Mouse (Mus musculus) frontal cortex, postnatal 10 days (tissue): ENCODE measurements around the gene Hoxa10.

ENCODE experiments used
- DNase-seq, 2 experiments: peaks; one replicate each; pipeline ENCODE4 v3.0.0; 2022; ENCODE audit warnings: low spot score in 2 of 2, mixed read lengths in 1 of 2

The Hoxa10 gene

GRCm38 (mm10) chr6:52240389-52241000 is at the start of gene Hoxa10:
Gene Hoxa10, minus strand, starts transcription at chr6:52240854.
- DNase-seq, result no peak

DNA sequence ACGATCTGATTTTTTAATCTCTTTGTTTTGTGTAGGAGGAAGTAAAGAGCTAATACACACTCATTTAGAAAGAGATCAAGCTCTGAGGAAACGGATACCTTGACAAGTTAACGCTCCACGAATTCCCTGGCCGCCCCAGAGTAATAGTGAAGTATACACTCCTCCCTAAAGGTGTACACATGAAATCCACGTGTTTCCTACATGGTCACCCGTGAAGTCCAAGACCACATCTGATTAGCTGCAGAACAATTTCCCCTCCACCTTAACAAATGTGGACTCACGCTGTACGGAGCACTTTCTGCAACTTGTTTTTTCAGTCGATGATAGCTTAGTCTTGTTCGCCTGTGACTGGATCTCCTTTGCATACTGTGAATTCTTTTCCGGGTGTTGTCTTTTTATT is 49.5 kb upstream of the Hoxa10 start:
- DNase-seq, result no peak

- DNase-seq, result no peak
Measured at GRCm38 (mm10) chr6:52283896-52284295, 43.2 kb upstream of the Hoxa10 start.

DNA sequence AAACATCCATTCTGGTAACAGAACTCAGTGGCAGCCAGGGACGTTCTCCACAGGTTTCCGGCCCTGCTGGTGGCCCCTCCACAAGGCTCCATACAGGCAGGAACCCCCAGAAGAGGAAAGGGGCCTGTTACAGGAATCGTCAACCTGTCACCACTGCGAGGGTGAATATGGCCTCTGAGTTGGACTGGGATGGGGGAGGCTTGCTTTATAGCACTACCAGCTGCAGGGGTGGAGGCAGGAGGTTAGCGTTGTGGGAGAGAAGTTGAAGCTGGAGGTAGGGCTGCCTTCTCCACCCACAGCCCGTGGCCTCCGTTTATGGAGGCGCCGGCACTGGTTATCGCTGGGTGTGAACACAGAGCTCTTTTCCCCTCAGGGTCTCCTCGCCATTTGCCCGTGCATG is 40.4 kb upstream of the Hoxa10 start:
- DNase-seq, result no peak

DNA sequence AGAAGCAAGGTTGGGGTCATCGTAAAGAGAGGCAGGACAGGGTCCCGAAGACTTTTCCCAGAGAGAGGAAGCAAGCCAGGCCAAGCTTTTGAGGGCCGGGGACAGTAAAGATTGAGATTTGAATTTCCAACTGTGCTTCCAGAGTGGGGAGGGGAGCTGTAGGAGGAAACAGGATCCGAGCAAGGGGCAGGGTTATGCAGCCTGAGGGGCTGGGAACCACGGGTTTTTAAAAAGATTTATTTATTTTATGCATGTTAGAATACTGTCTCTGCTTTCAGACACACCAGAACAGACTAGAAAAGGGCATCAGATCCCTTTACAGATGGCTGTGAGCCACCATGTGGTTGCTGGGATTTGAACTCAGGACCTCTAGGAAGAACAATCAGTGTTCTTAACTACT is 36.3 kb upstream of the Hoxa10 start:
- DNase-seq, result no peak

DNA sequence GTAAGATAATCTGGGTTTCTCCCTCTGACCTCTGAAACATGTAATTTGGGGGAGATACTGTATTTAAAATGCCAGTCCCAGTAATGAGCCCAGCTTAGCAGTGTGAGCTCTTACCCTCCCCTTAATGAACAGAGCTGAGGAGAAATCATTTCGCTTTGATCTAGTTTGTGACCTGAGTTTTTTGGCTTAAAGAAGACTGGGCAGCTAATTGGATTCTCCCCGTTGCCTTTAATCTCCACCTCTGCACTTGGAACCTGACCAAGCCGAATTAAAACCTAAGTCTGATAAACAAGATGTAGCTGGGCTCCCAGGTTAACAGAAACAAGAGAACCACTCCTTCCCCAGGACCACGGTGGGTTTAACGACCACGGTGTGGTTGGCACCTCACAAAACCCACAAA is 35.7 kb upstream of the Hoxa10 start:
- no peak for DNase-seq

- DNase-seq, result no peak
Measured at GRCm38 (mm10) chr6:52275563-52276280, 35.1 kb upstream of the Hoxa10 start.

DNA sequence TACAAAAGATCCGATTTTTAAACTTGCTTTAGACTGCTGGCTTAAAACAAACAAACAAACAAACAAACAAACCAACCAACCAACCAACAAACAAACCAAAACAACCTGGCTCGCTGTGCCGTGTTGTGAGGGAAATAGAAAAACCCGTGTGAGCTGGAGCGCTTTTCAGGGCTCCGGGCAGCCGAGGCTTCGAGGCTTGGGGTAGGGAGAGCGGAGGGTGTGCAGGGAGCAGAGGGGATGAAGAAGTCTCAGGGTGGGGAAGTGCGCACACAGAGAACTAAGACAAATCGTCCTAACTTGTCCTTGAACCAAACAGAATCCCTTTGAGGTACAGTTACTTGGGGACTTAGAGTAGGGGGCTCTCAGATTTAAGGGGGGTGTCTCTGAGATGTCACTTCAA is 33.9 kb upstream of the Hoxa10 start:
- no peak for DNase-seq

DNA sequence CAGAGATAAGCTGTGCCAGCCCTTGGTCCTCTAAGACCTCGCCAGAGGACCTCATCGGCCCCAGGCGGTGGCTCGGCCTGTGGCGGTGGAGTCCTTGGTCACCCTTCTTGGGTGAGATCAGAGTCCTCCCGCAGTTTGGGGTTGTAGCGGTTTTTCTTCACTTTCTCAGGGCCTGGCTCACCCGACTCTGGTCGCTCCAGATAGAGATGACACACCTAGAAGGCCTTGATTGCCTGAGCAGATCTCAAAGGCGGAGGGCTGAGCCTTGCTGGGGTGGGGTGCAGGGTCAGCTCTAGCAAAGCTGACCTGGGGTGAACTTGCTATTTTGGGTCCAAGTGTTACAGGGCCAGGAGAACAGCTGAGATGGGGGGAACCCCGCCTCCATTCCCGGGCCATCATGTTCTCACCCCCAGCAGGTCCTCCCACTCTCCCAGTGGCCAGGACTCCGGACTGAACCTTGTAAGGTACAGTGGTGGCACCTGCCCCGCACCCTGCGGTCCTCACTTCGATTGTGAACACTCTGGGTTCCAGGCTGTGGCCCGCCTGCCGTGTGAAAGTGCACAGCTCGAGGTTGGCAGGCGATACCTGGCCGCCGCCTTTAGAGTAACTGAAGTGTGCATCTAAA is 33.1 kb upstream of the Hoxa10 start:
- DNase-seq, result no peak

DNA sequence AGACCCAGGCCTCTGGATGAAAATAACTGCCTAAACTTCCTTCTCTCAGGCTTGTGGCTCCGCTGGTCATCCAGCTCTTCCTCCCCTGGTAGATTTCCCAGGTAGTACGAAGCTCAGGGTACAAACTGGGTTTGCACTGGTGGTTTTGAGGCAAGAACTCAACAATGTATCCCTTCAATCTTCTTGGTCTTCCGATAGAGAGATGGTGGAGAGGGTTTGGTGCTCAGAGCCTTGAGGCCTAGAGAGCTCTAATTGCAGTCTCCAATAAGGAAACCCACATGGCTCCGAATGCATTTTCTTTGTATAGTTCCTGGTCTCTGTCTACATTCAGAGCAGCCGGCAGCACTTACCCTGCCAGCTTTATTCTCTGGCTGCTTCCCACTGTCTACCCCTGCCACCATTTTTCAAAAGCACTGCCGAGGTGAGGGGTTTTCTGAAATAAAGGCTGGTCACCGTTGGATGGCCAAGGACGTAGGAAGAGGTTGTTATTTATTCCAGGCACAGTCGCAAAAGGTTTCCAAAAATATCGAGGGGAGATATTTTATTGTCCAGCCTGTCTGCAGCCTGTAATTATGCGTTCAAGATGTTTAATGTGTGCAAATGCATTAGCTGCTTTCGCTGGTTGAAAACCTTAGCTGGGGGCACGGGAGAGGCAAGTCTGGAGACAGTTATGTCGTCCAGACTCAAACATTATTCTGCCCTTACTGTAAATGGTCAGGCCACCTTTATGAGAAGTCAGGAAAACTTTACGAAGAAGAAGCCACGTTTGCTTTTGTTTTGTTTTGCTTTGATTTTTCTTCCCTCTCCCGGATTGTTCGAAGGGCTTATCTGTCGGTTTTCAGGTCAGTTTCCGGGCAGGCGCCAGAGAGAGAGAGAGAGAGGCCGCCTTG is 32.4 kb upstream of the Hoxa10 start:
- DNase-seq, result no peak

GRCm38 (mm10) chr6:52270494-52271480 is 30.1 kb upstream of the Hoxa10 start:
- DNase-seq, result peak in 1 of 2 experiments; percentile 46

- DNase-seq, result no peak
Measured at GRCm38 (mm10) chr6:52268756-52269155, 28.1 kb upstream of the Hoxa10 start.

DNA sequence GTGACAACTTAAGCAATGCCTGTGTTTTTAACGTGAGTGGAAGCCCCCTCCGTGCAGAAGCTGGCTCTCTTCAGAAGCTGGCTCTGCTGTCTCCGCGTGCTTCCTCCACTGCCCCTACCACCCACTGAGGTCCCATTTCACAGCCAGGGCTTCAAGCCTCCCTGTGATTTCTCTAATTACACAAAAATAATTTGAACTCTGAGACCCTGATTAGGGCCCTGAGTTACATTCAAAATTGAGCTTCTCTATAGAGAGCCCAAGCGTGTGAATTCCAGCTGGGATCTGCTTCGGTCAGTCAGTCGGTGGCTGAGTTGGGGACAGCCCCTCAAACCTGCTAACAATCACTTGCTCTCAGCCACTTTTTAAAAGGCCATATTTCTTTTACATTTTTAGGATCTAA is 27.7 kb upstream of the Hoxa10 start:
- DNase-seq, result no peak

DNA sequence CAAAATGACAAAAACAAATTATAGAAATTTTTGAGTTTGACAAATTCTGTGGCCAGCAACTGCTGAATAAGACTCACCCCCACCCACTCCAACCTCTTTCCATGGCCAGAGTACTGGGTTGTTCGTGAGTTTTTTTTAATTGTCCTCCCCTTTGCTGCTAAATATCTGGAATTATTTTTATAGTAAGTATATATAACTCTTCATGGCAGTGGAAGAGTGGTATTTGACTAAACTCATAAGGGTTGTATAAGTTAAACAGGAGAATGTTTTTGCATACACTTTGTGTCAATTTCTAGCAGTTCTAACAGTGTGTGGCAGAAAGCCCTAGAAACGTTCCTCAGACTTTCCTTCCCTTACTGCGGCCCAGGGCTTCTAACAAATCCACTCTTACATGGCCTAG is 27.0 kb upstream of the Hoxa10 start:
- no peak for DNase-seq

GRCm38 (mm10) chr6:52267221-52267620 is 26.6 kb upstream of the Hoxa10 start:
- DNase-seq, result no peak

DNA sequence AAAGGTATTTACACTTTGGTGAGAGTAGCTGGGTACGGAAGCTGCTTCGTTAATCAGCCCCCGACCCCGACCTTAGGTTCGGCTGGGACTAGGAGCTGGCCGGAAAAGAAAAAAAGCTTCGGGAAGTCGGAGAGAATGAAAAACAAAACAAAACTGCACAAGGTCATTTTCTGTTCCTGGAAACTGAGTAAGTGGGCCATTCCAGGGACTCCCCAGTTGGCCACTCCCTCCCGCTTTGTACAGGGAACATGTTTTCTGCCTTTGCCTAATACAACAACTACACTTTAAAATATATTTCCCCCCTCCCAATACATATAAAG is 26.0 kb upstream of the Hoxa10 start:
- DNase-seq, result no peak

DNA sequence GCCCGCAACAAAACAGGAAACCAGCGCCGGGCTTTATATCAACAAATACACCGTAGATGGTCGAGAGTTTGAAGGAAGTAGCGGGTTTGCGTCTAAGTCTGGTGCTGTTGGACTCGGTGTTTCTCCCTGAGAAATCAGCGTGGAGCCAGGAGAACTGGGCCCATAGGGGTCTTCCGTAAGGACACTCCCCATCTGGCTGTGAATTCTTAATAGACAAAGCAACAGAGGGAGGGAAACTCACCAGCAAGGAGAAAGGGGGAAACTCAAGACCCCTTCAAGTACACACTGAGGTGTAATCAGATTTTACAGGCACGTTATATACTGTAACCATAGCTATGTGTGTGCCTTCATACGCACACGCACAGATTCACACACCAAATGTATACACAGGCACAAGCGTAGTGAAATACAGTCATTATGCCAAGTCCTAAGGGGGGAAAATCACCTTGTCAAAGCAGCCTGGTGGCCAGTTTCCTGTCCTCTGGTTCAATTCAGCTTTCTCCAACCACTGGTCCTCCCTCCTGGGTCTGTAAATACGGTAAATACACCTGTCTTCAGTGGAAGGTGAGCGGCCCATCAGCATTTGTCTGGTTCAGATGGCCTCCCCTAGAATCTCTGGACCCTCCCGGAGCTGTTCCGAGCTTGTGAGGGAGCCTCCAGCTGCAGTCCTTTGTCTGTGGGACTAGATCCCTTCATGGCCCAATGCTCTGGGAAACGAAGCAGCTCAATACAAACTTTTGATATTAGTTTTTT is 25.4 kb upstream of the Hoxa10 start:
- DNase-seq, result no peak

DNA sequence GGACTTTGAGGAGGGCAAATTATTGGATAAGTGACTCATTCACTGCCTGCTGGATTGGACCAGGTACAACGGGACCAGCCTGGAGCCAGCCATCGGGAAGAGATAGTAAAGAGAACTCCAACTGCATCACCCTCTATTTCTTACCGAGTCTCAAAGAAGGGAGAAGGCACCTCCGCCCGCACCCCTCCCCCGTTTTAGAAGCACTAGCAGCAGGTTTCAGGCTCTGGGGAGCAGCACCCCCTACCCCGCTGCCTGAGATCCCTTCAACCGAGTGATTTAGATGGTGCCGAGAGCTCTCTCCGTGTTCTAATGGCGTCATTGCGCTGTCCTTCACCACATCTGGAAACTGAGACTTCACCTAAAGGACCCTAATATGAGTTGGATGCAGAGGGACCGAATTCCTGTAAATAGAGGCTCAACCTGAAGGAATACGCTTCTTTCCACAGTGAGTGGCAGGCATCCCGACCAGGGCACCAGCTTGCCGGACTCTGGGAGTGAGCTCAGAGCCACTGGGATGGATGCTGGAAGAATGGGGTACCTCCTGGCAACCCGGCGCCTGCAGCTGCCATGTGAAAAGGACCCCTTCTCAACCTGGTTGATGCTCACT is 24.8 kb upstream of the Hoxa10 start:
- no peak for DNase-seq

- DNase-seq, result no peak
Measured at GRCm38 (mm10) chr6:52264106-52264790, 23.6 kb upstream of the Hoxa10 start.

- DNase-seq, result no peak
Measured at GRCm38 (mm10) chr6:52263321-52263585, 22.6 kb upstream of the Hoxa10 start.
